Mouse (Mus musculus) gastrocnemius, postnatal 10 days (tissue): ENCODE measurements at regions not wholly inside any gene's neighbourhood (a gene's known extent, or its start where the extent isn't known, plus 50 kb on each side); places are given as distances from the start of the nearest gene placed in this dataset.
"Not testable (repeated sequence)": the region's sequence is repeated elsewhere in the genome, so short reads cannot be mapped to it uniquely, and the experiment has no call there.

ENCODE experiments used
- DNase-seq: peaks from one replicate; pipeline ENCODE4 v3.0.0; 2021; ENCODE audit warnings: mixed read lengths

DNA sequence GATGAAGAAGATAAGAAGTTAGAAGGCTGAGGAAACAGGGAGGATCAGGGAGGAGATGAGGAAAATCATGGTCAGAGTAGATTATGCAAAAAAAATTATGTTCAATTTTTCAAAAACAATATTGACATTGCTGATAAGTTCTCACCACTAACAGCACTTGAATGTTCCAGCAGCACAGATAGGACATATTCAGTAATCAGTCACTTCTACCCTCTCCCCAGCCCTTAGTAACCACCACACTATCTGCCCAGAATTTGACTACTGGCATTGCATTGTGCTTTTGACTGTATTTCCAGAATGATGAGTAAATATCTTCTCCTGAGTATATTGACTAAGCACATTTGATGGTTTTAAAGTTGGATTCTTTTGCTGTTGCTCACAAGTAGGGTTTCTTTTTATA lies 140.5 kb downstream of the Cdca7 start:
- no peak for DNase-seq

DNA sequence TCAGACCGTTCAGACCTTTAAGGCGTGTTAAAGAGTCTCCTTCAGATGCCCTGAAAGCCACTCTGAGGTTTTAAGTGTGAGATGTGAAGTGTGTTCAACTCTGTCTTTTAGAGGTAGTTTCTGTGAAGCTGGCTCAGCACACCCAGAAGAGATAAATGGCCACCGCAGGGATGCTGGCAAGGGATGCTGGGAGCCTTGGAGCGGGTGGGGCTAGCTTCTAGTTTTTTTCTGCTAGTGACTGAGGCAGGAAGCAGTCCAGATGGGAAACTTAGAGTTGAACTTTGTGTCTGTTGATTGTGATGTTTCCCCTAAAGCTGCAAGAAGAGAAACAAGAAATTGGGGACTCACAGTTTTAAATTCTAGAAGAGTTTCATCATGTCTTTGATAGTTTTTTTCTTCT lies 143.5 kb downstream of the Cdca7 start:
- no peak for DNase-seq

- no peak for DNase-seq
Measured at GRCm38 (mm10) chr2:72620182-72620652, 144.3 kb downstream of the Cdca7 start.

DNA sequence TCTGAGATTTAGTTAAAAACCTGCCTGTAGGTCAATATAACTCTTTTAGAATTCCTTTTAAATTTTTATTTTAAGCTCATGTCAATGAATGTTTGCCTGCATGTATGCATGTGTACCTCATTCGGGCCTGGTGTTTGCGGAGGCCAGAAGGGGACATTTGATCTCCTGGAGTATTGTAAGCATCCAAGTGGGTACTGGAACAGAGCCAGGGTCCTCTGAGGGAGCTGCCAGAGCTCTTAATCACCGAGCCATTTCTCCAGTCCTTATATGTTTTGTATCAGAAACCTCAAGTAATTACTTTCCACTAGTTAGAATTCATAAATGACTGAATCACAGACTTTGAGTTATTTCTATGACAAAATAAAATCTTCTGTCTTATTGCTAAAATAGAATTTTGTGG lies 152.0 kb downstream of the Cdca7 start:
- DNase-seq, result no peak

GRCm38 (mm10) chr2:72628626-72629470 lies 152.9 kb downstream of the Cdca7 start:
- no peak for DNase-seq

DNA sequence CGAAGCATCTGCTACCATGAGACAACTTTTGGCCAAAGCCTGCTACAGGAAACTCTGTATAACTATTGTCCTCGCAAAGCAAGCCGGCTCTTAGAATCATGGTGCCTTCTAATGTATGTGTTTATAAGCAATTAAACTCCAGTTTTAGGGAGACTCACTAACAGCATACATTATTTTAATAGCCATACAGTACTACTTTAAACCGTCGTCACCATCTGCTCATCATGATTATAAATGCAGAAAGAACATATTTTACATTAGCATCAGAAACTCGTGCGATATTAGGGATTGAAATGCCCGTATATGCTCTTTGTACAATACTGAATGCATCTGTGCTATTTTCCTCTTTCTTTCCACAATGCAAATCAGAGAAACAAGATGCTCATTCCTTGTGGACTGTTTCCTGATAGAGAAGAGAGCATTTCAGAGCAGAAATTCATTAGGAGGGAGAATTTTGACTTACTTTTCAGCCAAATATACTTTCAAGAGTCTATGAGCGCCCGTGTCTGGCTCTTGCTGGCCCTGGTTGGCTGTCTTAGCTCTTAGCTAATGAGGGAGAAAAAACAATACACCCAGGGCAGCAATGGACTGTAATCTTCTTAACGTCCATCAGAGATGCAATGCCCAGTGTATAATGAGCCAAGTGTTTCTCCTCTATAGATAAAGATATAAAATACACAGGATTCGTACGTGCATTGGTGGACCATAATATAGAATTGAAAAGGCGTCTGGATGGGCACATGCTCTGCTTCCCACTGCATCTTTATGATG lies 153.9 kb downstream of the Cdca7 start:
- DNase-seq, result no peak

DNA sequence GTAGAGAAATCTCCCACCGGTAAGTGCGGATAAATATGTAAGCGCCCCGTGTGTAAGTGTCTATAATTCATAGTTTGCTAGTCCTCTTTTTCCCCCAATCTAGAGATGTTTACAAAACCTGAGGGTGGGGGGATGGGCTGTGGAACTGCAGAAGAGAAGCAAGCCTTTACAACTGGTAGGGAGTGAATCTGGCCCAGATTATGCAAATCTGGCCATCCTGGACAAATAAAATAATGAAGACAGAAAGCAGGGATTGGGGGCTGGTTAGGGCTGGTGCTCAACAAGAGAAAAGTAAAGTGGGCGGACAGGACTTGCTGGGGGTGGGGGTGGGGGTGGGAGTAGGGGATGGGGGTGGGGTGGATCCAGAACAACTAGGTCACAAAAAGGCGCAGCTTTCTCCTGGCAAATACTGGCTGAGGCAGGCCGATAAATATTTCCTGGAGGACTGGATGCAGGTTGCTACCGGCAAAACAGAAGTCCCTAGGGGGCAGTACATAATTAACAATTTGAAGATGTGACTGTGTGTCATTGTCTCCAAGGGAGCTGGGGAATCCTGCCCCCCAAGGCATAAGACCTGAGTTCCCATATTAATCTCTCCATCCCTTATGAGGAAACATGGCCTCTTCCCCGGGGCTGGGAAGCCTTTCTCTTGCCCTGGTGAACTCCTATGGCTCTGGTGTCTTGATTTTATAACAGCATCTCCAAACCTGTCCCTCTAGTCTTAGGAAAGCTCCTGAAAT lies 162.1 kb downstream of the Cdca7 start:
- no peak for DNase-seq

DNA sequence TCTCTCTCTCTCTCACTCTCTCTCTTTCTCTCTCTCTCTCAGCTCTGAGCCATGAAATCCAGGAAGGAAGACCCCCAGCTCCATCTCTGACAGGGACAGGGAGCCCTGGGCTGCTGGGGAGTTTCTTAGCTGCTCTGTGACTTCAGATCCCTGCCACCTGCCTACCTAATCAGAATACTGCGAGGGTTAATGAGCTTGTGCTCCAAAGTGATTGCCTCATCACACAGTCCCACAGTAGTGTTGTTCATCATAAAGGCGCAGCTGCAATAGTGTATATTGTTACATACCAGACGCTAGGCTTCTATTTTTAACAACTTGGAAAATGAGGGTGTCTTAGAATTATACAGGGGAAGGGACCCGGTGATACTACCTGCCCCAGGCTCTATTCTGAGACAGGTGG lies 163.1 kb downstream of the Cdca7 start:
- DNase-seq, result no peak

- DNase-seq, result no peak
Measured at GRCm38 (mm10) chr2:72641228-72641627, 165.3 kb downstream of the Cdca7 start.

- no peak for DNase-seq
Measured at GRCm38 (mm10) chr2:72644151-72644843, 168.3 kb downstream of the Cdca7 start.

- DNase-seq, result no peak
Measured at GRCm38 (mm10) chr2:72647642-72648041, 171.7 kb downstream of the Cdca7 start.

GRCm38 (mm10) chr2:72648294-72648693 lies 172.3 kb downstream of the Cdca7 start:
- no peak for DNase-seq

DNA sequence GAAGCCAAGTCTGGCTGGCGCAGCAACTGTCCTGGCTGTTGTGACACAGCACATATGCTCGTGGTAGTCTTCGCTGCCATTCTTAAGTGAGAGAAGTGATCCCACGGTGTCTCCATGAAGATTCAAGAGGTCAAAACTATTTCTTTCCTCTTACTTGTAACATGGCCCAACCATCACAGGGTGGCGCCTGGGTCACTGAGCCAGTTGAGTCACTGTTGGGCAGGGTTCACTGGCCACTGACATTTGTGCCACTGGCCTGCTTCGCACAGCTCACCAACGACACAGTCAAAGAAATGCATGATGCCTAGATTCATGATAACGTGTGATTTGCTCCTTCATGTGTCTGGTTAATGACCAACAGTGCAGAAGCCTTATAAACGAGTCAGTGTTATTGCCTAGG lies 179.9 kb downstream of the Cdca7 start:
- peak; percentile 16 for DNase-seq

- no peak for DNase-seq
Measured at GRCm38 (mm10) chr2:72657101-72657920, 181.4 kb downstream of the Cdca7 start.

DNA sequence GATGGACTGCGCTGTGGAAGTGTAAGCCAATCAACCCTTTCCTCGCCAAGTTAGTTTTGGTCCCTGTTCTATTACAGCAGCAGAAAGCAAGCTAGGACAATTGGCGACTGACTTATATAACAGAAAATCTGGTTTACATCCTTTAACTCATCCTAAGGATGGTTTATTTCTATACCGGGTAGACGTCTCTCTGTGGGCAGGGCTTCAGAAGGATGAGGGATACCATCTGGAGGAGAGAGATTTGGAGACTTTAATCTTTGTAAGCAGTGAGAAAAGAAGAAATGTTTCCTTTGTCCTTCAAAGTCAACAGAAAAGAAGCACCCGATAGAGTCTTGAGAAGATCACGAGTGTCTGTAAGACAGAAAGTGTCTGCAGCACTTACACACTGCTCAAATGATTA lies 186.4 kb downstream of the Cdca7 start:
- DNase-seq, result no peak

- DNase-seq, result no peak
Measured at GRCm38 (mm10) chr2:72662979-72663780, 187.2 kb downstream of the Cdca7 start.

- DNase-seq, result not testable (repeated sequence)
Measured at GRCm38 (mm10) chr2:72667396-72667795, 191.4 kb downstream of the Cdca7 start.

DNA sequence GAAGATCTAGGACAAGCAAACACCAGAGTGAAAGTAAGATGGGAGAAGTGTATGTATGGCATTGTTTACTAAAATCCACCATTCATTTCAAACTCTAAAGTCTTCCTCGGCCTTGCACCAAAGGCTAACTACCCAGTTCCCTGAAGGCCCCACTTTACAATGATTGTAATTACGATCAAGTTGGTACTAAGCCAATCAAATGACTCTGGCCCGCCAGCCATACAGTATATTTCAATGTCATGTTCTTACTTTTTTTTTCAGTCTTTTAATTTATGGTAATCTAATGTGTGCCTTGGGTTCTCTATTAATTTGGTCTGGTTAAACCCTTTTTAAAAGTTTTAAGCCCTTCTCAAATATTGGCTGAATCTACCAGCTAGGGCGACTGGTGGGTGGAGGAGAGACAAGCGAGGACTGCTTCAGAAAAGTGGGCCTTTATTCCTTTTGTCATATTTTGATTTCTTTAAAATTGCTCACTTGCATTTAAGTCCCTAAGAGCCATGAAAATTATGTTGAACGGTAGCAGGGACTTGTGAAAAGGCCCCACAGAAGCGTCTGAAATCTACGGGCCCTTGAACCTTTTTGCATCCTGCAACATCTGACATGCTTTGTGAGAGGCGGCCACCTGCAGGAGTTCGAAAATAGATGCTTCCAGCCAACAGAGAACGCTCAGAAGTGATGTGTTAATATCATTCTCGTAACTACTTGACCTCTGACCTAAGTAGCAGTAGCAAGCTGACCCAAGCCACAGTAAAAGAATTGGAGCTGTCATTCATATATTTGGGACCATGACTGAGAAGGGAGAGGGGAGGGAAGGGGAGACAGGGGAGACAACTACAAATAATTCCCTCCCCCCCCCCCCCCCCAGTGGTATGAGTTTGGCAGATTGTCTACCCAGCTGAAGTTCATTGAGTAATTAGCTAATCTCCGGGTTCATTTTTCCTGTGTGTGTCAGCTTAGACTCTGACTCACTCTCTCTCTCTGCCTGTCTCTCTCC lies 197.2 kb downstream of the Cdca7 start:
- DNase-seq, result no peak

GRCm38 (mm10) chr2:72674229-72674628 lies 198.3 kb downstream of the Cdca7 start:
- DNase-seq, result peak; percentile 49
